Mouse (Mus musculus) heart, embryonic 16.5 days (tissue): ENCODE measurements around the gene 1700017B05Rik. TPM values are rescaled to one million over a fixed set of nuclear protein-coding genes. Genes with fewer than 3 reads are reported as not detected.
"Not testable (repeated sequence)": the region's sequence is repeated elsewhere in the genome, so short reads cannot be mapped to it uniquely, and the experiment has no call there.

ENCODE experiments used
- ATAC-seq: fragments of 200-750 bp; cut with Nextera tagmentation; replicated peaks from 2 replicates; pipeline ENCODE4 v1.8.0; 2017; ENCODE audit warnings: moderate number of reproducible peaks; ENCODE audit not compliant: insufficient read depth, low FRiP score; ENCODE audit errors: extremely low read depth
- H3K27ac ChIP-seq: fragments of 300-500 bp; sonication (generic); 2 replicates; pipeline ENCODE4 v1.5.1; 2014; ENCODE audit warnings: mild to moderate bottlenecking, low read length, control low read depth, moderate library complexity
- H3K27me3 ChIP-seq: fragments of 300-500 bp; sonication (generic); 2 replicates; pipeline ENCODE4 v1.6.1; 2014; ENCODE audit warnings: low read length, mixed read lengths; ENCODE audit not compliant: control insufficient read depth, insufficient read depth
- H3K36me3 ChIP-seq: fragments of 300-500 bp; sonication (generic); 2 replicates; pipeline ENCODE4 v1.6.1; 2014; ENCODE audit not compliant: control insufficient read depth, insufficient read depth
- H3K4me1 ChIP-seq: fragments of 300-500 bp; sonication (generic); 2 replicates; pipeline ENCODE4 v1.6.1; 2014; ENCODE audit warnings: low read length, mixed read lengths; ENCODE audit not compliant: control insufficient read depth, insufficient read depth
- H3K4me2 ChIP-seq: fragments of 300-500 bp; sonication (generic); 2 replicates; pipeline ENCODE4 v1.6.1; 2014; ENCODE audit warnings: low read depth, mild to moderate bottlenecking, control low read depth, low read length
- H3K4me3 ChIP-seq: fragments of 300-500 bp; sonication (generic); 2 replicates; pipeline ENCODE4 v1.5.1; 2014; ENCODE audit warnings: mild to moderate bottlenecking, control low read depth, low read length
- H3K9ac ChIP-seq: fragments of 300-500 bp; sonication (generic); 2 replicates; pipeline ENCODE4 v1.6.1; 2014; ENCODE audit warnings: low read length, control low read depth
- H3K9me3 ChIP-seq: fragments of 300-500 bp; sonication (generic); replicated peaks from 2 replicates; pipeline ENCODE4 v1.6.1; 2016; ENCODE audit warnings: low read length; ENCODE audit not compliant: control insufficient read depth
- WGBS: fragments of 180-500 bp; shearing (Covaris S2); extraction: QIAGEN DNeasy Blood & Tissue Kit; methylation state at CpG from one replicate; pipeline ENCODE4 v1.1.7; 2014; 5-methylcytosine and 5-hydroxymethylcytosine counted together
- polyA plus RNA-seq: library from polyadenylated mRNA; unstranded; fragments of >200 nt; fragmentation: Nextera tagmentation; extraction: Ambion mirVana; gene quantifications from 2 replicates; pipeline ENCODE4 v1.2.1, GENCODE M21; 2015

Gene 1700017B05Rik
- 12.3 and 14.2 TPM in 2 replicates for polyA plus RNA-seq

DNA sequence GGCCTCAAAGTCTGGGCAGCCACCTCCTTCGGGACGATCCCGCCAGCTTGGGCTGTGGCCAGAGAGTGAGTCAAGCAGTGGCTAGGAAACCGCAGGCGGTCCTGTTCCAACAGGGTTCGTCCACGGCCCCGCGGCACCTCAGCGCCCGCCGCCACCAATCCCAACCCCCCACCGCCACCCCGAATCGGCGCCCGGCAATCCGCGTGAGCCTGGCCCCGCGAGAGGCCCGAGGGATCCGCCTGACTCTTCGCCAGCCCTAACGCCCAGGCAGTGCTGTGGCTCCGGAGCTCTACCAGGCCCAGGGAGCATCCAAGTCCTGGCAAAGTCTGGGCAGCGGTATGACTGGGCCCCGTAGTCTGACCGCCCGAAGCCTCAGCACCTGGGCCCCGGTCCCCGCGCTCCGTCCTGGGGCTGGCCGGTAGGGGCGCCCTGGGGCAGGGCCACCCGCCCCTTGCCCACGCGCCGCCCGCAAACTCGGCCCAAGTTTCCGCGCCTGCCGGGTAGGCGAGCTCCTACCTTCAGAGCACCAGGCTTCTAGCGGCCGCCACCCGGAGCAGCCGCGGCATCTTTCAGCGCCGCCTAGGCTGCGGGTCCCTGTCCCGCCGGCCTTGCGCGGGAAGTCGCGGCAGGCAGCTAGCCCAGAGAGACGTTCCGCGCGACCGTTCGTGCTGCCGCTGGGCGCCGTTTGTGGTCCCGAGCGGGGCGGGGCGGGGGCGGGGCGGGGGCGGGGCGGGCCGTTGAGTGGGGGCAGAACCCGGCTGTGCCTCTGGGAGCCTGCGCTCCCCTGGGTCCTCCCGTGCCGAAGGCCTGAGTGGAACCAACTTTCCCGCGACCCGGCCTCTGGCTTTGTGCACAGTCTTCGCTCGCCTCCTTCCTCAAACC lies at the start of gene 1700017B05Rik:
Gene 1700017B05Rik (minus strand): TSS at position 700 of the 882 bp plus-strand sequence.
- under 1% methylated on average over 72 of the region's 87 CpGs for WGBS
- Histone ChIP-seq H3K36me3 (peaks cover 6% of the 10 kb centered on the region), H3K4me2 (peak within 1 kb of the TSS; percentile 95), H3K9ac (peak within 1 kb of the TSS; percentile 96), H3K4me1 (peaks cover 25% of the 10 kb centered on the region), H3K4me3 (peak within 1 kb of the TSS; percentile 92), H3K27me3 (no peaks in the 10 kb centered on the region), H3K9me3 (no peaks in the 10 kb centered on the region), H3K27ac (peak within 1 kb of the TSS; percentile 75)
- peak; percentile 85 for ATAC-seq

DNA sequence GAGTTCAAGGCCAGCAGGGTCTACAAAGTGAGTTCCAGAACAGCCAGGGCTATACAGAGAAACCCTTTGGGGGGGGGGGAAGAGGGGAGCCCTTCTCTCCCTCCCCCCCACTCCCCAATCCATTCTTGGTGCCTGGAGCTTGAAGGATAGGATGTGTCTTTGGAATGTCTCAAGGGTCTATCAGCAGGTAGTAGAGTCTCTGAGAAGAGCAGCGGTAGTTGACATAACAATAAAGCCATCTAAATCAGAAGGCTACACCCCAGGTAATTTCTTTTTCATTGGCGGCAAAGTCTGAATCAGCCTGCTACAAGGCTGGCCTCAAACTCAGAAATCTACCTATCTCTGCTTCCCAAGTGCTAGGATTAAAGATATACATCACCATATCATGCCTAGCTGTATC lies 48.5 kb upstream of the 1700017B05Rik start:
- Histone ChIP-seq H3K4me3 (no peak overlapping the region), H3K27ac (no peak overlapping the region), H3K27me3 (no peaks in the 10 kb centered on the region), H3K36me3 (no peaks in the 10 kb centered on the region), H3K4me1 (no peaks in the 10 kb centered on the region), H3K4me2 (no peak overlapping the region), H3K9me3 (0 out of 2 replicates have a peak, but pooled peaks cover 3% of the 10 kb centered on the region), H3K9ac (no peak overlapping the region)
- ATAC-seq, result no peak
- WGBS, result 92% methylated on average over 2 of the region's 2 CpGs

DNA sequence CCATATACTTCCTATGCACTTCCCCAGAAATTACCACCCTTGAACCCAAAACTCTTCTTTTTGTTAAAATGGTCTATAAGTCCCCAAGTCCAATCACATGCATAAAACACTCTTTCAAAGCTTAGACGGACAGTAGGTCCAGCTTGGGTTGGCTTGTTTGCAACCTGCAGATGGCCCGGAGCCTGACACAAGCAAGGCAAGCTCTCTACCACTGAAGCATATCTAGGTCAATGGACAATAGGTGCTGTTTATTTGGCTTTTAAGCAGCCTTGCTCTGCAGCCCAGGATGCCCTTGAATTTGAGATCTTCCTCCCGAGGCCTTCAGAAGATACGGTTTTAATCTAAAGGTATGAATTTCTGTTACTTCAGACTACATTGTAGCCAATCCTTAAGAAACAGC lies 46.9 kb upstream of the 1700017B05Rik start:
- Histone ChIP-seq H3K4me2 (no peak overlapping the region), H3K4me3 (no peak overlapping the region), H3K9ac (no peak overlapping the region), H3K9me3 (peaks cover 3% of the 10 kb centered on the region; the same call in 1 of the 2 replicates), H3K4me1 (no peaks in the 10 kb centered on the region), H3K27me3 (no peaks in the 10 kb centered on the region), H3K36me3 (no peaks in the 10 kb centered on the region), H3K27ac (no peak overlapping the region)
- no peak for ATAC-seq
- 80% methylated on average over 4 of the region's 4 CpGs for WGBS

DNA sequence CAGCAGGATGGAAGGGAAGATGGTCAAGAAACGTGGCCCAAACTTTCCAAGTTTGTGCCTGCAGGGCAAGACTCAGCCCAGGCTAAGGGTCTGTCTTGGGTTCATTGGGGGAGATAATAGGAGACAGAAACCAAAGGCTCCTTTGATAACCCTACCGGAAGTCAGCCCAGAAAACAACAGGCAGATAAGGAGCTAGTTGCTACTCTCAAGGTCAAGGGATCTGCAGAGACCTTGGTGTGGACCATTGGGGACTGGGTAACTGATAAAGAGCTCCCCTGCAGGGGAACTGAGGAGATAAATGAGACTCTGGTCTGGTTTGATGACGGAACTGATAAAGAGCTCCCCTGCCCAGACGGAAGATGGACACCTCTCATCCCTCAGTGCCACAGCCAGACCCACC lies 45.0 kb upstream of the 1700017B05Rik start:
- no peak overlapping the region for H3K4me3 ChIP-seq
- peaks cover 3% of the 10 kb centered on the region; the same call in 1 of the 2 replicates for H3K9me3 ChIP-seq
- no peak overlapping the region for H3K27ac ChIP-seq
- H3K4me1 ChIP-seq, result no peaks in the 10 kb centered on the region
- no peak for ATAC-seq
- H3K4me2 ChIP-seq, result no peak overlapping the region
- WGBS, result 51% methylated on average over 4 of the region's 4 CpGs
- H3K9ac ChIP-seq, result no peak overlapping the region
- no peaks in the 10 kb centered on the region for H3K36me3 ChIP-seq
- no peaks in the 10 kb centered on the region for H3K27me3 ChIP-seq

DNA sequence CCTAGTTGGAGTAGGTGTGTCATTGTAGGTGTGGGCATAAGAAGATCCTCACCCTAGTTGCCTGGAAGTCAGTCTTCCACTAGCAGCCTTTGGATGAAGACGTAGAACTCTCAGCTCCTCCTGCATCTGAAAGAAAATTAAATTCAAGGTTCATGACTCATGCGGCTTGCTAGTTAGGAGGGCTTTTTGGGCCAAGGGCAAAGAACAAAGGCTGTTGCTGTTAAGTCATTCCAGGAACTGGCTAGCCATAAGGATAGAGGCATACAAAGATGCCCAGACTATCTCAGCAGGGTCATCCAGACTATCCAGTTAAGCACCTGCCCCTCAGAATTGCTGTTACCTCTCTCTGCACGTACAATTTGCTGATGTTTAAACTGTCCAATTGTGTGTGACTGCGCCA lies 42.3 kb upstream of the 1700017B05Rik start:
- H3K4me2 ChIP-seq, H3K9ac ChIP-seq, H3K27me3 ChIP-seq, H3K36me3 ChIP-seq, H3K9me3 ChIP-seq, ATAC-seq, H3K4me1 ChIP-seq, H3K27ac ChIP-seq, H3K4me3 ChIP-seq: not testable (repeated sequence)
- 92% methylated on average over 4 of the region's 4 CpGs for WGBS

DNA sequence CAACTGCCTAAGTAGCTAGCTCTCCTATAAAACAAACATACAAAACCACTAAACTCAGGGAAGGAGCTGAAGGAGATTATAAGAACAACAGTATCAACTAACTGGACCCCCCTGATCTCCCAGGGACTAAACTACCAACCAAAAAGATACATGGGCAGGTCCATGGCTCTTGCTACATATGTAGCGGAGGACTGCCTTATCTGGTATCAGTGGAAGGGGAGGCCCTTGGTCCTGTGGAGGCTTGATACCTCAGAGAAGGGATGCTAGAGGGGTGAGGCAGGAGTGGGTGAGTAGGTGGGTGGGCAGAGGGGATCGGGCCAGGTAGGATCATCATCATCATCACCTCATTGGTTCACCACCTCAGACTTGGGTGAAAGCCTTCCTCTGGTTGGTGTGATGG lies 41.8 kb upstream of the 1700017B05Rik start:
- Histone ChIP-seq H3K4me3 (no peak overlapping the region), H3K4me2 (no peak overlapping the region), H3K36me3 (no peaks in the 10 kb centered on the region), H3K9me3 (peaks cover 3% of the 10 kb centered on the region; the same call in 1 of the 2 replicates), H3K4me1 (no peaks in the 10 kb centered on the region), H3K27ac (no peak overlapping the region), H3K9ac (no peak overlapping the region), H3K27me3 (no peaks in the 10 kb centered on the region)
- ATAC-seq, result no peak
- WGBS, result 88% methylated on average over 2 of the region's 2 CpGs

DNA sequence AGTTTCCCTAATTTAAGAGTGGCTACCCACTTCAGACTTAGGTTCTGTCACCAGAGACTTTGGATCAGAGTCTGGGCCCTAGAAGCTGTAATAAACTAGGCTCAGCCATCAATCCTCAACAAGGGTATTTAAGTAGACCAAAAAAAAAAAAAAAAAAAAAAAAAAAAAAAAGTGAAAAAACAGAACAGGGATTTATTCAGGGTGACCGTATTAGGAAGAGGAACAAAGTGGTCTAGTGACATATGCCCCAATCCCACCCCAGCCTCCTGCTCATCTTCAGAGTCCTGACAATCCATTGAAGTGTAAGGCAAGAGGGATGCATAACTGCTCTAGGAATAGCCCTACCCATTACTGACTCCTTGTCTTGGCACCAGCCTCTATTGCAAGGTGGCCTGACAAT lies 40.9 kb upstream of the 1700017B05Rik start:
- no peak for ATAC-seq
- Histone ChIP-seq H3K9me3 (peaks cover 3% of the 10 kb centered on the region; the same call in 1 of the 2 replicates), H3K36me3 (no peaks in the 10 kb centered on the region), H3K9ac (no peak overlapping the region), H3K4me3 (no peak overlapping the region), H3K27me3 (no peaks in the 10 kb centered on the region), H3K4me2 (no peak overlapping the region), H3K27ac (no peak overlapping the region), H3K4me1 (no peaks in the 10 kb centered on the region)
- 76% methylated on average over 1 of the region's 1 CpGs for WGBS

DNA sequence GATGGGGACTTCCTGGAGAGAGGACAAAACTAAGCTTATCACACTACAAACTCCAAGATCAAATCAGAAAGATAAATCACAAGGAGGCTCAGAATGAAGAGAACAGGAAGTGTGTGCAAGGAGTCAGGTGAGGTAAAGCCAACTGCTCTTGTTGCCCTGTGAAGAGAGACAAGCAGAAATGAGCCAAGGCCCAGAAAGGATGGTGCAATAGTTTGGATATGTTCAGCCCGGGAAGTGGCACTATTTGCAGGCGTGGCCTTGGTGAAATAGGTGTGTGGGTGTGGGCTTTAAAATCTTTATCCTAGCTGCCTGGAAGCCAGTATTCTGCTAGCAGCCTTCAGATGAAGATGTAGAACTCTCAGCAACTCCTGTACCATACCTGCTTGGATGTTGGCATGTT lies 38.4 kb upstream of the 1700017B05Rik start:
- H3K27ac ChIP-seq, result no peak overlapping the region
- no peaks in the 10 kb centered on the region for H3K27me3 ChIP-seq
- no peak overlapping the region for H3K4me2 ChIP-seq
- no peaks in the 10 kb centered on the region for H3K36me3 ChIP-seq
- peaks cover 3% of the 10 kb centered on the region; the same call in 1 of the 2 replicates for H3K9me3 ChIP-seq
- ATAC-seq, result no peak
- WGBS, result 87% methylated on average over 2 of the region's 2 CpGs
- H3K4me1 ChIP-seq, result no peaks in the 10 kb centered on the region
- H3K9ac ChIP-seq, result no peak overlapping the region
- H3K4me3 ChIP-seq, result no peak overlapping the region

DNA sequence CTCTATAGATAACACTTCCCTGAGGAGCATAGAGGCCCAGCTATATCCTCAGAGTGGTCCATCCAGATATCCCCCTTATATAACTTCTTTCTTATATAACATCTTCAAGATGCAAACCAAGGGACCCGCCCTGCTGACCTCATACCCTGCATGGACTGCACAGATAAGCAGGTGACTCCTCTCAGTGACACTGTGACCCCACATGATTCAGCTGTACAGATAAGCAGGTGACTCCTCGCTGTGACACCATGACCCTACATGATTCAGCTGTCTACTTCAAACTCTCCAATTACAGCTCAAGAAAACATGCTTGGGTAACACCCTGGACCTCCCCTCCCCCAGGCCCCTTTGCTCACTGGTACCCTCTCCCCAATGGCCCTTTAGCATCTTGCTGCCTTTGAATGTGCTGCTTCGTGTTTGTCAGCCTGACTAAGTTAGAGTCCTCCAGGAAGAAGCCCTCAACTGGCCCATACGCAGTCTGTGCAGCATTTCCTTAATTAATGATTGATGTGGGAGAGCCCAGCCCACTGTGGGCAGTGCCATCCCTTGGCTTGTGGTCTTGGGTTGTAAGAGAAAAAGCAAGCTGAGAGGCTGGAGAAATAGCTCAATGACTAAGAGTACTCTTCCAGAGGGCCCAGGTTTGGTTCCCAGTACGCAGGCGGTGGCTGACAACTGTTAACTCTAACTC lies 37.5 kb upstream of the 1700017B05Rik start:
- Histone ChIP-seq H3K4me1 (no peaks in the 10 kb centered on the region), H3K36me3 (no peaks in the 10 kb centered on the region), H3K27ac (no peak overlapping the region), H3K9me3 (no peaks in the 10 kb centered on the region), H3K4me2 (no peak overlapping the region), H3K27me3 (no peaks in the 10 kb centered on the region), H3K9ac (no peak overlapping the region), H3K4me3 (no peak overlapping the region)
- ATAC-seq, result no peak
- WGBS, result 61% methylated on average over 6 of the region's 6 CpGs
